Mouse (Mus musculus): ENCODE results near the gene Gm45208. TPM values are rescaled to one million over a fixed set of nuclear protein-coding genes. Genes with fewer than 3 reads are reported as not detected.
A peak's percentile ranks its signal among the peaks of the same experiment; 100 is the strongest.
"Not testable (repeated sequence)": the region's sequence is repeated elsewhere in the genome, so short reads cannot be mapped to it uniquely, and the experiment has no call there.

Gm45208 gene
- total and polyA plus RNA-seq, 2 experiments from 2014 or later = 0.71 TPM; not detected in 1

- Histone ChIP-seq H3K9ac (replicated peaks; ENCODE audit: low read length, poor library complexity, severe bottlenecking) (no peak overlapping the region), H3K27ac (ENCODE audit: low read depth, low read length) (no peak overlapping the region), H3K9me3 (ENCODE audit: low read length) (no peaks in the 10 kb centered on the region), H3K27me3 (ENCODE audit: insufficient read depth, low read length) (no peaks in the 10 kb centered on the region), H3K4me1 (ENCODE audit: insufficient read depth, low read length) (no peaks in the 10 kb centered on the region), H3K4me2 (ENCODE audit: low read depth, low read length, poor library complexity, severe bottlenecking) (no peak overlapping the region), H3K36me3 (ENCODE audit: insufficient read depth, low read length) (no peaks in the 10 kb centered on the region), H3K4me3 (ENCODE audit: low read depth, low read length) (no peak overlapping the region)
- 70% methylated on average over 1 of the region's 1 CpGs for WGBS
- DNase-seq (ENCODE audit: low spot score) (no peak), ATAC-seq (ENCODE audit: low FRiP score) (no peak)
- no peak for TF ChIP-seq CTCF (IDR thresholded peaks at IDR 0.05)
Observed at GRCm38 (mm10) chrX:7744940-7745339, 22.9 kb downstream of the Gm45208 start.

- DNase-seq (ENCODE audit: low spot score) (no peak), ATAC-seq (ENCODE audit: low FRiP score) (no peak)
- no peak for TF ChIP-seq CTCF (IDR thresholded peaks at IDR 0.05)
- H3K27ac ChIP-seq (ENCODE audit: low read depth, low read length) = no peak overlapping the region
- no peak overlapping the region for H3K4me3 ChIP-seq (ENCODE audit: low read depth, low read length)
- H3K36me3 ChIP-seq (ENCODE audit: insufficient read depth, low read length) = no peaks in the 10 kb centered on the region
- no peaks in the 10 kb centered on the region for H3K9me3 ChIP-seq (ENCODE audit: low read length)
- H3K9ac ChIP-seq (replicated peaks; ENCODE audit: low read length, poor library complexity, severe bottlenecking) = no peak overlapping the region
- no peaks in the 10 kb centered on the region for H3K27me3 ChIP-seq (ENCODE audit: insufficient read depth, low read length)
- 90% methylated on average over 8 of the region's 8 CpGs for WGBS
- H3K4me1 ChIP-seq (ENCODE audit: insufficient read depth, low read length) = no peaks in the 10 kb centered on the region
- H3K4me2 ChIP-seq (ENCODE audit: low read depth, low read length, poor library complexity, severe bottlenecking) = no peak overlapping the region
Observed at GRCm38 (mm10) chrX:7745429-7745828, 23.4 kb downstream of the Gm45208 start.

GRCm38 (mm10) chrX:7750432-7751116, 28.5 kb downstream of the Gm45208 start, which contains the start of gene Ccdc120:
TSS of gene Ccdc120 (minus strand) at chrX:7750905.
- DNase-seq (ENCODE audit: low spot score) = peak; percentile 92
- no peak for TF ChIP-seq CTCF (IDR thresholded peaks at IDR 0.05)
- Histone ChIP-seq H3K36me3 (ENCODE audit: insufficient read depth, low read length) (no peaks in the 10 kb centered on the region), H3K27me3 (ENCODE audit: insufficient read depth, low read length) (no peaks in the 10 kb centered on the region), H3K9ac (replicated peaks; ENCODE audit: low read length, poor library complexity, severe bottlenecking) (peak within 1 kb of the TSS; percentile 73), H3K4me1 (ENCODE audit: insufficient read depth, low read length) (no peaks in the 10 kb centered on the region), H3K4me2 (ENCODE audit: low read depth, low read length, poor library complexity, severe bottlenecking) (peak within 1 kb of the TSS; percentile 52), H3K4me3 (ENCODE audit: low read depth, low read length) (peak within 1 kb of the TSS; percentile 59), H3K27ac (ENCODE audit: low read depth, low read length) (no peak within 1 kb of the TSS), H3K9me3 (ENCODE audit: low read length) (peaks cover 2% of the 10 kb centered on the region; the same call in 1 of the 2 replicates)
- ATAC-seq (ENCODE audit: low FRiP score) = peak; percentile 88
- WGBS = 16% methylated on average over 37 of the region's 56 CpGs

- not testable (repeated sequence) for H3K4me3 ChIP-seq (ENCODE audit: low read depth, low read length); ATAC-seq (ENCODE audit: low FRiP score); H3K4me1 ChIP-seq (ENCODE audit: insufficient read depth, low read length)
Observed at GRCm38 (mm10) chrX:7753627-7754026, 31.6 kb downstream of the Gm45208 start.

GRCm38 (mm10) chrX:7762137-7762920, 40.3 kb downstream of the Gm45208 start, which contains the start of gene Tfe3:
TSS of gene Tfe3 (plus strand) at chrX:7762560.
- WGBS = 26% methylated on average over 35 of the region's 38 CpGs
- Histone ChIP-seq H3K4me3 (ENCODE audit: low read depth, low read length) (peak within 1 kb of the TSS; percentile 61), H3K4me2 (ENCODE audit: low read depth, low read length, poor library complexity, severe bottlenecking) (peak within 1 kb of the TSS; percentile 62), H3K36me3 (ENCODE audit: insufficient read depth, low read length) (0 out of 2 replicates have a peak, but pooled peaks cover under 1% of the 10 kb centered on the region), H3K9me3 (ENCODE audit: low read length) (no peaks in the 10 kb centered on the region), H3K27ac (ENCODE audit: low read depth, low read length) (peak within 1 kb of the TSS; percentile 32; the same call in 1 of the 2 replicates), H3K4me1 (ENCODE audit: insufficient read depth, low read length) (no peaks in the 10 kb centered on the region), H3K9ac (replicated peaks; ENCODE audit: low read length, poor library complexity, severe bottlenecking) (peak within 1 kb of the TSS; percentile 55), H3K27me3 (ENCODE audit: insufficient read depth, low read length) (no peaks in the 10 kb centered on the region)
- ATAC-seq (ENCODE audit: low FRiP score) (peak; percentile 96), DNase-seq (ENCODE audit: low spot score) (peak; percentile 95)
- TF ChIP-seq CTCF (IDR thresholded peaks at IDR 0.05) = no peak

More at GRCm38 (mm10) chrX:7753627-7754026, 31.6 kb downstream of the Gm45208 start:
- H3K36me3 ChIP-seq (ENCODE audit: insufficient read depth, low read length); H3K4me2 ChIP-seq (ENCODE audit: low read depth, low read length, poor library complexity, severe bottlenecking); H3K27ac ChIP-seq (ENCODE audit: low read depth, low read length); H3K9ac ChIP-seq (replicated peaks; ENCODE audit: low read length, poor library complexity, severe bottlenecking); H3K9me3 ChIP-seq (ENCODE audit: low read length); H3K27me3 ChIP-seq (ENCODE audit: insufficient read depth, low read length): not testable (repeated sequence)
- TF ChIP-seq CTCF (IDR thresholded peaks at IDR 0.05) = peak; percentile 42; the same call in 1 of the 2 replicates
- WGBS = 15% methylated on average over 3 of the region's 3 CpGs
- DNase-seq (ENCODE audit: low spot score) = peak; percentile 36

GRCm38 (mm10) chrX:7762921-7763197, 40.8 kb downstream of the Gm45208 start:
- Histone ChIP-seq H3K9ac (replicated peaks; ENCODE audit: low read length, poor library complexity, severe bottlenecking) (peak overlapping the region; percentile 55), H3K9me3 (ENCODE audit: low read length) (no peaks in the 10 kb centered on the region), H3K36me3 (ENCODE audit: insufficient read depth, low read length) (0 out of 2 replicates have a peak, but pooled peaks cover 6% of the 10 kb centered on the region), H3K27me3 (ENCODE audit: insufficient read depth, low read length) (no peaks in the 10 kb centered on the region), H3K4me2 (ENCODE audit: low read depth, low read length, poor library complexity, severe bottlenecking) (peak overlapping the region; percentile 62), H3K4me1 (ENCODE audit: insufficient read depth, low read length) (no peaks in the 10 kb centered on the region), H3K4me3 (ENCODE audit: low read depth, low read length) (peak overlapping the region; percentile 61), H3K27ac (ENCODE audit: low read depth, low read length) (peak overlapping the region; percentile 32; the same call in 1 of the 2 replicates)
- DNase-seq (ENCODE audit: low spot score) (no peak), ATAC-seq (ENCODE audit: low FRiP score) (no peak)
- WGBS = 27% methylated on average over 17 of the region's 21 CpGs
- no peak for TF ChIP-seq CTCF (IDR thresholded peaks at IDR 0.05)

All from midbrain, postnatal 0 days (tissue).